Mouse (Mus musculus) left cerebral cortex, adult 9 months (tissue): Measurements from ENCODE around the gene Mogs.
A peak's percentile ranks its signal among the peaks of the same experiment; 100 is the strongest.

ENCODE experiments used
- DNase-seq, 2 experiments: peaks; one replicate each; pipeline ENCODE4 v3.0.0; 2022; ENCODE audit warnings: low spot score in 2 of 2

Mogs gene

GRCm38 (mm10) chr6:83095968-83096367 lies 19.3 kb upstream of the Mogs start:
- DNase-seq = no peak

- DNase-seq = no peak
Observed at GRCm38 (mm10) chr6:83098411-83098810, 16.9 kb upstream of the Mogs start.

GRCm38 (mm10) chr6:83101316-83101687 lies 14.0 kb upstream of the Mogs start, which contains the start of the genes Ccdc142 and Gm42688:
Ccdc142 (plus strand) TSS chr6:83101601.
Gm42688 (plus strand) TSS chr6:83101617.
- DNase-seq = peak; percentile 81 to 93

DNA sequence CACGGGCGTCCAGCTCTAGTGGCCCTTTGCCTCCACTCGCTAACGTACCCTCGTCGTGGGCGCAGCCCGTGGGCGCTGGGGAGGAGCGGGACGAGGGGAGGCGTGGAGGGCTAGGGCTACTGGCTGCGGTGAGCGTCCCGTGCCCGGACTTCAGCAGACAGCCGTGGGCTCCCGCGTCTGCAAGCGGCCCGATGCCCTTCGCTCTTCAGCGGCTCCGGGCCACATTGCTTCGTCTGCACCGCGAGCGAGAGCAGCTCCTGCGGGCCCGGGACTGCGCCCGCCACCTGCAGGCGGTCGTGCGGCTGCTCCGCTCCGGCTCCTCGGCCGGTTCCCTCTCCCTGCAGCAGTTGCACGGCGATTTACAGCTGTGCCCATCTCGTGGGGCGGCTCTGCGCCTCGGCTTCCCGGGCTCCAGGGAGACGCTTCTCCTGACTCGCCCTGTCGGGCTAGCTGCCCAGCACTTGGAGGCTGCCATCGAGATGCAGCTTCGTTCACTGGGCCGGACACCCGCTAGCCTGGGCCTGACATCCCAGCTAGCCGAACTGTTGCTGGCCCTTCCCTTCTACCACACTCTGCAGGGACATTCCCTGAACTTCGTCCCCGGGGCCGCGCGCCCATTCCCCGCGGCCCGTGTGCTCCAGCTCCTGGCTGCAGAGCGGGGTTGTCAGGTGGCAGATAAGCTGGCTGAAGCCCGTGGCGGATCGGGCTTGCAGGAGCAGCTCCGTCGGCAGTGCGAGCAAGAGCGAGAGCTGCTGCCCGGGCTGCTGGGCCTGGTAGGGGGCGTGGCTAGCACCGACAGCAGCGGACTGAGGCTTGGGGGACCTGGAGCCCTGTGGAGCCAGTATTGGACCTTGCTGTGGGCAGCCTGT lies 13.4 kb upstream of the Mogs start:
- DNase-seq = peak in 1 of 2 experiments; percentile 43

DNA sequence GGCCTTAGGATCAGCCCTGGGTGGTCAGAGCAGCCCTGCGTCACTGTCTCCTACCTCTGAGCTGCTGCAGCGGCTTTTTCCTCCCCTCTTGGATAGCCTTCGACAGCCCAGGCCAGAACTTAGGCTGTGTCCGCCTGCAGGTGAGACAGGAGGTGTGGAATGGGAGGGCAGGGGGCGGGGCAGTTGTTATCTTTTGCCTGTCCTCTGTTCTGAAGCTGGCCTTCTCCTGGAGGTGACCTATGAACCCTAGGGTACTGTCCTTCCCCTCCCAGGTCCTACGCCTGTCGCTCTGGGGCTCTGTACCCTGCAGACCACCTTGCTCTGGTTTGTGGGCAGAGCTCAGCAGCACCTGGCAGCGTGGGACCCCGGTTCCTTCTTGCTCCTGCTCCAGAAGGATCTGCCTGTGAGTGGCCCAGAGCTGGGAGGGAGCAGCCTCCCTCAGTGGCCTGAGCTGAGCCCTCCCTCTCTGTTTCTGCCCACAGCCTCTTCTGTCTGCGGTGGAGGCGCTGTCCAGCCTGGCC lies 12.1 kb upstream of the Mogs start:
- DNase-seq = no peak

DNA sequence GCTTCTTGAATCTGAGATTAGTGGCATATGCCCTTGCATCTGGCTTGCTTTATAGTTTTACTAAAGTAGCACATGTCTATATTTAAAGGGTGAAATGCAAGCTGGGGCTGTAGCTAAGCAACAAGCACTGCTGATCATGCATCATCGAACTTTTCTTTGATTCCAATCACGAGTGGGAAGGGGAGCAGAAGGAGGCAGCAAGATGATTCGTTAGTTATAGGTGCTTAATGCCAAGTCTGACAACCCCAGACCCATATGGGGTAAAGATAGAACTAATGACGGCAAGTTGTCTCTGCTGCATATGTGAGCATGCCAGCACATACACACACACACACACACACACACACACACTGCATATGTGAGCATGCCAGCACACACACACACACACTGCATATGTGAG lies 11.1 kb upstream of the Mogs start:
- peak in 1 of 2 experiments; percentile 34 for DNase-seq

DNA sequence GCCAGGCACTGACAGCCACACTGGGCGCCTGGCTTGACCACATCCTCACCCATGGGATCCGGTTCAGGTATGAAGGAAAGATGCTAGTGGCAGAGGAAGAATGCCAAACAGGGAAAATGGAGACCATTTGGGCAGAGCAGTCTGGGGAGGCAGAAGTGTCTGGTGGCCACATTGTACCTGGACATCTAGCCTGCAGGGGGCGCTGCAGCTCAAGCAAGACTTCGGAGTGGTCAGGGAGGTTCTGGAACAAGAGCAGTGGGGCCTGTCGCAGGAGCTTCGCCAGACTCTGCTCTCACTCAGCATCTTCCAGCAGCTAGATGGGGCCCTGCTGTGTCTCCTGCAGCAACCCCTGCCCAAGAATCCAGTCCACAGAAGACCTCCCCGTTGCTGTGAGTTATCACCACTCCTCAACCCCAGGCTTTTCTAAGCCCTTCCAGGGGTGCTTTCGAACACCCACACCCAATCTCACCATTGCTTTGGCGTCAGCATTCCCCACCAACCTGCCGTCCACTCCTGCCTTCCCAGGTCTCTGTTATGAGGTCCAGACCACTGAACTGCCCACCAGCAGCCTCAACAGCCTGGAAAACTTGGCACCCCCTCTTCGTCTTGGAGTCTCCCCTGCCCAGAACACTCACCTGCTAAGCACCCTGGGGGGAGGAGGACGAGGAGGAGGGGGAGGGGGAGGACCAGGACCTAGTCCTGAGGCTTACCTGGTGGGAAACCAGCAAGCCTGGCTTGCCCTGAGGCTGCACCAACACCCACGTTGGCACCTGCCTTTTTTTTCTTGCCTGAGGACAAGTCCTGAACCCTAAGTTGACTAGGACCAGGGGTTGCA lies 7.5 kb upstream of the Mogs start:
- DNase-seq = peak in 1 of 2 experiments; percentile 73

- peak in 1 of 2 experiments; percentile 81 for DNase-seq
Observed at GRCm38 (mm10) chr6:83108762-83109668, 6.3 kb upstream of the Mogs start, which contains the start of gene Mrpl53. Mrpl53 (plus strand) TSS chr6:83109040.

DNA sequence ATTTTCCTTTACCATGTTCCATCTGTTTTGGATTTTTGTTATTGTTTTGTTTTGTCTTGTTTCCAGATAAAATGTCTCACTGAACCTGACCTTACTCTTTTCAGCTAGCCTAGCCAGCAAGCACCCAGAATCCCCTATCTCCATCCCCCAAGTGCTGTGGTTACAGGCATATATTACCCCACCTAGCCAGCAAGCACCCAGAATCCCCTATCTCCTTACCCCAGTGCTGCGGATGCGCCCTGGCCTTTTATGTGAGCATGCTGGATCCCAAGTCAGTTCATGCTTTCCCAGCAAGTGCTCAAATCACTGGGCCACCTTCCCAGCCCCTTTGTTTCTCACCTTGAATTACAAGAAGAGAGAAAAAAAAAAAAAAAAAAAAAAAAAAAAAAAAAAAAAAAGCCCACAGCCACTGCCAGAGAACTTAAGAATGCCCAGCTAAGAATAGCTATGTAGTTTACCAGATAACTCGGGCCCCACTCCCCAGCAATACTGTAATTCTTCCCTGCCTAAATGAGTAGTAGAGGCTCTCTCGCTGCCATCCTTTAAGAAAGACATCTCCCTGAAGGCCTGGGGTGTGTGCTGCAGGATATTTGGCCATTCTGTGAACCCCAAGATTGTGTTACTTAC lies 3.7 kb upstream of the Mogs start:
- DNase-seq = no peak

DNA sequence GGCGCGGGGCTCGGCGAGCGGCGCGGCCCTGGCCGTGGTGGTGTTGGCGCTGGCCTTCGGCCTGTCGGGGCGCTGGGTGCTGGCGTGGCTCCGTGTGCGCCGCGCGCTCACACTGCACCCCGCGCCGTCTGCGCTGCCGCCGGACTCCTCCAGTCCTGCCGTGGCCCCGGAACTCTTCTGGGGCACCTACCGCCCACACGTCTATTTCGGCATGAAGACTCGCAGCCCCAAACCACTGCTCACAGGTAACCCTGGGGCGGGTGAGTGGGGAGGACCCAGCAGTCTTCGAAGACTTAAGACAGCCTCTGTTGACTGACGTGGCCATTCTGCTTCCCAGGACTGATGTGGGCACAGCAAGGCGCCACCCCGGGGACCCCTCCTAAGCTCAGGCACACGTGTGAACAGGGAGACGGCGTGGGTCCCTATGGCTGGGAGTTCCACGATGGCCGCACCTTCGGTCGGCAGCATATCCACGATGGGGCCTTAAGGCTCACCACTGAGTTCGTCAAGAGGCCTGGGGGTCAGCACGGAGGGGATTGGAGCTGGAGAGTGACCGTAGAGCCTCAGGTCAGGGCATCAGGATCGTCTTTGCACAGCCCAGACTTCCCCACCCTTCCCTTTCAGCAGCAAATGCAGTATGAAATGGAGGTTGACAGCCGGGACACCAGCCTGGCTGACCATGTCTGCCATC lies 531 bp downstream of the Mogs start:
- DNase-seq = no peak

- DNase-seq = no peak
Observed at GRCm38 (mm10) chr6:83116373-83117164, 1.3 kb downstream of the Mogs start.

DNA sequence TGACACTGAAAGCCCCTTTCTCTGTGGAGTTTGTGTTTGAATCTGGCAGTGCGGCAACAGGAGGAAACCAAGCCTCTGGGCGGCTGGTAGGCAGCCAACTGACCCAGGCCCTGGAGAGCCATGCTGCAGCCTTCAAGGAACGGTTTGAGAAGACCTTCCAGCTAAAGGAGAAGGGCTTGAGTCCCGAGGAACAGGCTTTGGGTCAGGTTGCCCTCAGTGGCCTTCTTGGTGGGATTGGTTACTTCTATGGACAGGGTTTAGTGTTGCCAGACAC lies 1.8 kb downstream of the Mogs start:
- no peak for DNase-seq

DNA sequence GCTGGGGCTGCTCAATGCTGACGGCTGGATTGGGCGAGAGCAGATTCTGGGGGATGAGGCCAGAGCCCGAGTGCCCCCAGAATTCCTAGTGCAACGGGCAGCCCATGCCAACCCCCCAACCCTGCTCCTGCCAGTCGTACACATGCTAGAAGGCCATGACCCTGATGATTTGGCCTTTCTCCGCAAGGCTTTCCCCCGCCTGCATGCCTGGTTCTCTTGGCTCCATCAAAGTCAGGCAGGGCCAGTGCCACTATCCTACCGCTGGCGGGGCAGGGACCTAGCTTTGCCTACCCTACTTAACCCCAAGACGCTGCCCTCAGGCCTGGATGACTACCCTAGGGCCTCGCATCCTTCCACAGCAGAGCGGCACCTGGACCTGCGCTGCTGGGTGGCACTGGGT lies 2.3 kb downstream of the Mogs start:
- DNase-seq = no peak

- no peak for DNase-seq
Observed at GRCm38 (mm10) chr6:83118369-83118768, 3.1 kb downstream of the Mogs start.

- DNase-seq = no peak
Observed at GRCm38 (mm10) chr6:83118825-83119733, 3.8 kb downstream of the Mogs start.

DNA sequence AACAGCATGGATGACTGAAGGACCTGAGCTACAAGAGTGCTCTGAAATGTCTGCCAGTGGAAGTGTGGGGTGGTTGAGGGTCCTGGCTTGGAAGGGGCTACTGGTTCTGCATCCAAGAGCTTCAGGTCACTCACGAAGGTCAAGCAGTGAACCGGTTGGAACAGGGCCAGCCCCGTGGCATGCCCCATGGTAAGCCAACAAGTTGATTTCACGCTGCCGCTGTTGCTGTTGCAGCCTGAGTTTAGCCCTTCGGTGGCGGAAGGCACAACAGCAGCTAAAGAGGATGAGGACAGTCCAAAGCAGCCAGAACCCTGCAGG lies 4.4 kb downstream of the Mogs start:
- DNase-seq = no peak

GRCm38 (mm10) chr6:83120930-83121862 lies 5.9 kb downstream of the Mogs start, which contains the start of gene Wbp1:
Wbp1 (minus strand) TSS chr6:83121559.
- DNase-seq = peak; percentile 98 to 99
